Mouse (Mus musculus): ENCODE measurements at regions not wholly inside any gene's neighbourhood (a gene's known extent, or its start where the extent isn't known, plus 50 kb on each side); places are given as distances from the start of the nearest gene placed in this dataset.

- Histone ChIP-seq H3K36me3 (ENCODE audit: poor library complexity, severe bottlenecking) (0 out of 2 replicates have a peak, but pooled peaks cover 6% of the 10 kb centered on the region), H3K9ac (no peak overlapping the region), H3K4me1 (no peaks in the 10 kb centered on the region), H3K4me3 (no peak overlapping the region), H3K9me3 (replicated peaks) (peaks cover 22% of the 10 kb centered on the region), H3K27me3 (no peaks in the 10 kb centered on the region), H3K27ac (no peak overlapping the region), H3K4me2 (no peak overlapping the region)
- ATAC-seq = peak; percentile 97
- WGBS = 63% methylated on average over 22 of the region's 22 CpGs
Measured at GRCm38 (mm10) chr3:62159031-62159430, 179.1 kb upstream of the Arhgef26 start.

- H3K9me3 ChIP-seq (replicated peaks) = no peaks in the 10 kb centered on the region
- no peak overlapping the region for H3K4me2 ChIP-seq
- ATAC-seq = peak; percentile 74; the same call in 1 of the 2 replicates
- H3K4me3 ChIP-seq = no peak overlapping the region
- H3K27ac ChIP-seq = no peak overlapping the region
- WGBS = 75% methylated on average over 4 of the region's 4 CpGs
- H3K9ac ChIP-seq = no peak overlapping the region
- H3K36me3 ChIP-seq (ENCODE audit: poor library complexity, severe bottlenecking) = no peaks in the 10 kb centered on the region
- H3K4me1 ChIP-seq = no peaks in the 10 kb centered on the region
- H3K27me3 ChIP-seq = no peaks in the 10 kb centered on the region
Measured at GRCm38 (mm10) chr3:62170647-62171046, 167.5 kb upstream of the Arhgef26 start.

- no peaks in the 10 kb centered on the region for H3K9me3 ChIP-seq (replicated peaks)
- H3K4me3 ChIP-seq = no peak overlapping the region
- H3K9ac ChIP-seq = no peak overlapping the region
- ATAC-seq = no peak
- no peak overlapping the region for H3K27ac ChIP-seq
- H3K4me1 ChIP-seq = no peaks in the 10 kb centered on the region
- WGBS = 86% methylated on average over 3 of the region's 3 CpGs
- H3K27me3 ChIP-seq = no peaks in the 10 kb centered on the region
- no peak overlapping the region for H3K4me2 ChIP-seq
- no peaks in the 10 kb centered on the region for H3K36me3 ChIP-seq (ENCODE audit: poor library complexity, severe bottlenecking)
Measured at GRCm38 (mm10) chr3:62187807-62188509, 150.2 kb upstream of the Arhgef26 start.

- Histone ChIP-seq H3K4me2 (no peak overlapping the region), H3K4me3 (no peak overlapping the region), H3K9ac (no peak overlapping the region), H3K27me3 (no peaks in the 10 kb centered on the region), H3K9me3 (replicated peaks) (no peaks in the 10 kb centered on the region), H3K36me3 (ENCODE audit: poor library complexity, severe bottlenecking) (no peaks in the 10 kb centered on the region), H3K4me1 (no peaks in the 10 kb centered on the region), H3K27ac (no peak overlapping the region)
- WGBS = 26% methylated on average over 1 of the region's 1 CpGs
- ATAC-seq = peak; percentile 72
Measured at GRCm38 (mm10) chr3:62192466-62192865, 145.7 kb upstream of the Arhgef26 start.

GRCm38 (mm10) chr3:62194421-62194820 lies 143.7 kb upstream of the Arhgef26 start:
- H3K9me3 ChIP-seq (replicated peaks) = no peaks in the 10 kb centered on the region
- H3K27ac ChIP-seq = no peak overlapping the region
- H3K4me2 ChIP-seq = no peak overlapping the region
- H3K36me3 ChIP-seq (ENCODE audit: poor library complexity, severe bottlenecking) = no peaks in the 10 kb centered on the region
- no peaks in the 10 kb centered on the region for H3K27me3 ChIP-seq
- no peaks in the 10 kb centered on the region for H3K4me1 ChIP-seq
- no peak overlapping the region for H3K9ac ChIP-seq
- 92% methylated on average over 4 of the region's 4 CpGs for WGBS
- H3K4me3 ChIP-seq = no peak overlapping the region
- ATAC-seq = no peak

GRCm38 (mm10) chr3:62196679-62197078 lies 141.5 kb upstream of the Arhgef26 start:
- no peak for ATAC-seq
- Histone ChIP-seq H3K9ac (no peak overlapping the region), H3K9me3 (replicated peaks) (no peaks in the 10 kb centered on the region), H3K4me2 (no peak overlapping the region), H3K27me3 (no peaks in the 10 kb centered on the region), H3K36me3 (ENCODE audit: poor library complexity, severe bottlenecking) (no peaks in the 10 kb centered on the region), H3K4me1 (no peaks in the 10 kb centered on the region), H3K4me3 (no peak overlapping the region), H3K27ac (no peak overlapping the region)
- WGBS = 85% methylated on average over 1 of the region's 1 CpGs

GRCm38 (mm10) chr3:62215806-62216205 lies 122.3 kb upstream of the Arhgef26 start:
- no peaks in the 10 kb centered on the region for H3K36me3 ChIP-seq (ENCODE audit: poor library complexity, severe bottlenecking)
- no peaks in the 10 kb centered on the region for H3K27me3 ChIP-seq
- H3K9me3 ChIP-seq (replicated peaks) = no peaks in the 10 kb centered on the region
- H3K4me3 ChIP-seq = no peak overlapping the region
- H3K9ac ChIP-seq = no peak overlapping the region
- no peak overlapping the region for H3K27ac ChIP-seq
- no peaks in the 10 kb centered on the region for H3K4me1 ChIP-seq
- no peak overlapping the region for H3K4me2 ChIP-seq
- ATAC-seq = 0 out of 2 replicates have a peak, but pooled peaks have one; percentile 55

GRCm38 (mm10) chr3:62217335-62217734 lies 120.8 kb upstream of the Arhgef26 start:
- H3K27me3 ChIP-seq = no peaks in the 10 kb centered on the region
- H3K4me3 ChIP-seq = no peak overlapping the region
- ATAC-seq = no peak
- no peak overlapping the region for H3K9ac ChIP-seq
- H3K4me2 ChIP-seq = no peak overlapping the region
- no peak overlapping the region for H3K27ac ChIP-seq
- H3K4me1 ChIP-seq = no peaks in the 10 kb centered on the region
- no peaks in the 10 kb centered on the region for H3K36me3 ChIP-seq (ENCODE audit: poor library complexity, severe bottlenecking)
- no peaks in the 10 kb centered on the region for H3K9me3 ChIP-seq (replicated peaks)
- 91% methylated on average over 1 of the region's 1 CpGs for WGBS

GRCm38 (mm10) chr3:62227697-62228096 lies 110.4 kb upstream of the Arhgef26 start:
- no peak for ATAC-seq
- 81% methylated on average over 2 of the region's 2 CpGs for WGBS

GRCm38 (mm10) chr3:62228156-62228555 lies 110.0 kb upstream of the Arhgef26 start:
- Histone ChIP-seq H3K4me2 (no peak overlapping the region), H3K27me3 (no peaks in the 10 kb centered on the region), H3K9me3 (replicated peaks) (no peaks in the 10 kb centered on the region), H3K27ac (no peak overlapping the region), H3K36me3 (ENCODE audit: poor library complexity, severe bottlenecking) (no peaks in the 10 kb centered on the region), H3K4me3 (no peak overlapping the region), H3K4me1 (no peaks in the 10 kb centered on the region), H3K9ac (no peak overlapping the region)
- ATAC-seq = no peak
- WGBS = 84% methylated on average over 3 of the region's 3 CpGs

More at GRCm38 (mm10) chr3:62227697-62228096, 110.4 kb upstream of the Arhgef26 start:
- Histone ChIP-seq H3K36me3 (ENCODE audit: poor library complexity, severe bottlenecking) (no peaks in the 10 kb centered on the region), H3K4me2 (no peak overlapping the region), H3K4me3 (no peak overlapping the region), H3K9ac (no peak overlapping the region), H3K27ac (no peak overlapping the region), H3K9me3 (replicated peaks) (no peaks in the 10 kb centered on the region), H3K27me3 (no peaks in the 10 kb centered on the region), H3K4me1 (no peaks in the 10 kb centered on the region)

- H3K9me3 ChIP-seq (replicated peaks) = no peaks in the 10 kb centered on the region
- no peak for ATAC-seq
- WGBS = 84% methylated on average over 3 of the region's 3 CpGs
- no peak overlapping the region for H3K4me2 ChIP-seq
- H3K27me3 ChIP-seq = no peaks in the 10 kb centered on the region
- H3K4me3 ChIP-seq = no peak overlapping the region
- no peak overlapping the region for H3K27ac ChIP-seq
- no peak overlapping the region for H3K9ac ChIP-seq
- no peaks in the 10 kb centered on the region for H3K4me1 ChIP-seq
- no peaks in the 10 kb centered on the region for H3K36me3 ChIP-seq (ENCODE audit: poor library complexity, severe bottlenecking)
Measured at GRCm38 (mm10) chr3:62241031-62241430, 97.1 kb upstream of the Arhgef26 start.

- Histone ChIP-seq H3K4me3 (no peak overlapping the region), H3K27ac (no peak overlapping the region), H3K36me3 (ENCODE audit: poor library complexity, severe bottlenecking) (no peaks in the 10 kb centered on the region), H3K9ac (no peak overlapping the region), H3K9me3 (replicated peaks) (no peaks in the 10 kb centered on the region), H3K27me3 (no peaks in the 10 kb centered on the region), H3K4me2 (no peak overlapping the region), H3K4me1 (no peaks in the 10 kb centered on the region)
- no peak for ATAC-seq
- 59% methylated on average over 4 of the region's 4 CpGs for WGBS
Measured at GRCm38 (mm10) chr3:62271703-62272102, 66.4 kb upstream of the Arhgef26 start.

- H3K4me3 ChIP-seq = no peak overlapping the region
- WGBS = 74% methylated on average over 3 of the region's 3 CpGs
- no peaks in the 10 kb centered on the region for H3K36me3 ChIP-seq (ENCODE audit: poor library complexity, severe bottlenecking)
- no peak overlapping the region for H3K4me2 ChIP-seq
- H3K27me3 ChIP-seq = no peaks in the 10 kb centered on the region
- peak; percentile 62; the same call in 1 of the 2 replicates for ATAC-seq
- no peak overlapping the region for H3K9ac ChIP-seq
- H3K27ac ChIP-seq = no peak overlapping the region
- no peaks in the 10 kb centered on the region for H3K9me3 ChIP-seq (replicated peaks)
- no peaks in the 10 kb centered on the region for H3K4me1 ChIP-seq
Measured at GRCm38 (mm10) chr3:62278279-62278678, 59.9 kb upstream of the Arhgef26 start.

Measured in forebrain, embryonic 13.5 days (tissue).